Mouse (Mus musculus) intestine, postnatal 0 days (tissue): ENCODE measurements around the gene Tmem131. TPM values are rescaled to one million over a fixed set of nuclear protein-coding genes. Genes with fewer than 3 reads are reported as not detected.

Experiments
- ATAC-seq: fragments of 200-750 bp; cut with Nextera tagmentation; 2 replicates; pipeline ENCODE4 v1.8.0; 2017; ENCODE audit warnings: mild to moderate bottlenecking, moderate TSS enrichment, moderate library complexity
- H3K27ac ChIP-seq: fragments of 300-500 bp; sonication (generic); 2 replicates; pipeline ENCODE4 v1.5.1; 2014; ENCODE audit warnings: mild to moderate bottlenecking, low read depth, low read length, moderate library complexity
- H3K27me3 ChIP-seq: fragments of 300-500 bp; sonication (generic); replicated peaks from 2 replicates; pipeline ENCODE4 v1.6.1; 2014; ENCODE audit warnings: low read length, mixed read lengths; ENCODE audit not compliant: control insufficient read depth, insufficient read depth
- H3K36me3 ChIP-seq: fragments of 300-500 bp; sonication (generic); 2 replicates; pipeline ENCODE4 v1.6.1; 2014; ENCODE audit warnings: mild to moderate bottlenecking, moderate library complexity; ENCODE audit not compliant: control insufficient read depth, insufficient read depth
- H3K4me1 ChIP-seq: fragments of 300-500 bp; sonication (generic); replicated peaks from 2 replicates; pipeline ENCODE4 v1.6.1; 2014; ENCODE audit warnings: antibody characterized with exemption, low read length, mixed read lengths; ENCODE audit not compliant: control insufficient read depth, insufficient read depth
- H3K4me2 ChIP-seq: fragments of 300-500 bp; sonication (generic); replicated peaks from 2 replicates; pipeline ENCODE4 v1.6.1; 2014; ENCODE audit warnings: low read depth, mild to moderate bottlenecking, moderate library complexity
- H3K4me3 ChIP-seq: fragments of 300-500 bp; sonication (generic); 2 replicates; pipeline ENCODE4 v1.5.1; 2014; ENCODE audit warnings: low read depth, low read length
- H3K9ac ChIP-seq: fragments of 300-500 bp; sonication (generic); 2 replicates; pipeline ENCODE4 v1.6.1; 2014; ENCODE audit warnings: mild to moderate bottlenecking, low read depth, low read length
- H3K9me3 ChIP-seq: fragments of 300-500 bp; sonication (generic); 2 replicates; pipeline ENCODE4 v1.6.1; 2016; ENCODE audit warnings: mixed run types; ENCODE audit not compliant: control insufficient read depth
- CTCF ChIP-seq: sonication (generic); IDR thresholded peaks from 2 replicates; pipeline ENCODE4 v1.5.1; 2016; ENCODE audit warnings: low read depth, mild to moderate bottlenecking, control low read depth, antibody characterized with exemption, moderate library complexity
- WGBS: fragments of 180-500 bp; shearing (Covaris S2); extraction: QIAGEN DNeasy Blood & Tissue Kit; methylation state at CpG from one replicate; pipeline ENCODE4 v1.1.7; 2014; 5-methylcytosine and 5-hydroxymethylcytosine counted together
- polyA plus RNA-seq: library from polyadenylated mRNA; unstranded; fragments of >200 nt; fragmentation: Nextera tagmentation; extraction: Ambion mirVana; gene quantifications from 2 replicates; pipeline ENCODE4 v1.2.1, GENCODE M21; 2015

The Tmem131 gene
- polyA plus RNA-seq, 1 experiment from 2014 or later: 10.6 TPM

DNA sequence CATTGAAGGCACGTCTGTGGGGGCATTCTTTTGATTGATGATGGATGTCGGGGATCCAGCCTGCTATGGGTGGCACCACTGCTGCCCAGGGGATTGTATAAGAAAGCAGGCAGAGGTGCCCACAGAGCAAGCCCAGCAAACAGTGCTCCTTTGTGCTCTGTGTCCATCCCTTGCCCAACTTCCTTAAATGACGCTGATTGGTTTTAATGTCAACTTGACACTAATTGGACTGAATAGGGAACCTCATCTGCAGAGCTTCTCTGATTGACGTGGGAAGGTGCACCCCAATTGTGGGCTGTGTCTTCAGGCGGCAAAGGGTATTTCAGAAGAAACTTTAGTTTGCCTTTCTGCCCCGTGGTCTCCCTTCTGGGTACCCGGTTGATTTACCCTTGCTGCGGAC, 154.1 kb downstream of the Tmem131 start:
- Histone ChIP-seq H3K4me2 (no peak overlapping the region), H3K4me1 (no peaks in the 10 kb centered on the region; the same call in 1 of the 2 replicates), H3K27ac (no peak overlapping the region), H3K27me3 (no peaks in the 10 kb centered on the region), H3K9me3 (no peaks in the 10 kb centered on the region), H3K9ac (no peak overlapping the region), H3K36me3 (peaks cover 37% of the 10 kb centered on the region), H3K4me3 (no peak overlapping the region)
- WGBS: 79% methylated on average over 8 of the region's 8 CpGs
- no peak for TF ChIP-seq CTCF
- ATAC-seq: no peak

DNA sequence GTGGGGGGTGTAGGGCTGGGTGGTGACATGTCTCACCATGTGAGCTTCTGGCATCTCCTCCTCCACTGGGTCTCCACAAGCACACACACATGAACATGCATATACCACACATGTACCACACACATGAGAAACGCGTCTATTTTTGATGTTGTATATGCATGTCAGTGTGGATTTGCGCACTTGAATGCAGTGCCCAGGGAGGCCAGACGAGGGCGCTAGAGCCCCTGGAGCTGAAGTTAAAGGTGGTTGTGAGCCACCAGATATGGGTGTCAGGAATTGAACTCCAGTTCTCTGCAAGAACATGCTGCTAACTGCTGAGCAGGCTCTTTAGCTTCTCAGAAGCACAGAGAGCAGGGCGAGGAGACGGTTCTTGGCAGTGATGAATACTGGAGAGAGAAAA, 157.1 kb downstream of the Tmem131 start:
- no peak overlapping the region for H3K27ac ChIP-seq
- H3K9ac ChIP-seq: no peak overlapping the region
- H3K4me2 ChIP-seq: no peak overlapping the region
- no peaks in the 10 kb centered on the region for H3K9me3 ChIP-seq
- H3K27me3 ChIP-seq: no peaks in the 10 kb centered on the region
- WGBS: 87% methylated on average over 7 of the region's 7 CpGs
- no peak for ATAC-seq
- no peaks in the 10 kb centered on the region; the same call in 1 of the 2 replicates for H3K4me1 ChIP-seq
- peak; percentile 48 for TF ChIP-seq CTCF
- H3K4me3 ChIP-seq: no peak overlapping the region
- peaks cover 9% of the 10 kb centered on the region; the same call in 1 of the 2 replicates for H3K36me3 ChIP-seq

DNA sequence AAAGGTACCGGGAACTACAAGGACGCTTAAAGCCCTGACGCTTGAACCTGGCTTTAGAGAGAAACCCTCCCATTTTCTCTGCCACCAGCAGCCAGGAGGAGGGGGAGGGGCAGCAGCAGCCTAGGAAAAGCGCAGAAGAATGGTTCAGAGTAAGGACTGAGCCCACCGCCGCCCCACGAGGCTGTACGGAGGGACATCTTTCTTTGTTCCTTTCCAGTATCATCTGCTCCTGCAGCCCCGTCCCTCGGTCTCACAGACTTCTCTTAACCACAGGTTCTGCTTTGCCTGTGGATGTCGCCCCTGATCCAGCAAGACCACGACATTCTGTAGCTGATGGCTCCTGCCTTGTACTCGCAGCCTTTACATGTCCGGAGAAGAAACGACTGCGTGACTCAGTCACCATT, 158.2 kb downstream of the Tmem131 start:
- H3K36me3 ChIP-seq: no peaks in the 10 kb centered on the region
- peak; percentile 53 for TF ChIP-seq CTCF
- H3K4me2 ChIP-seq: peak overlapping the region; percentile 92
- H3K9ac ChIP-seq: peak overlapping the region; percentile 34; the same call in 1 of the 2 replicates
- no peaks in the 10 kb centered on the region; the same call in 1 of the 2 replicates for H3K4me1 ChIP-seq
- 2% methylated on average over 16 of the region's 16 CpGs for WGBS
- no peaks in the 10 kb centered on the region for H3K27me3 ChIP-seq
- H3K9me3 ChIP-seq: no peaks in the 10 kb centered on the region
- H3K27ac ChIP-seq: no peak overlapping the region
- peak overlapping the region; percentile 43 for H3K4me3 ChIP-seq
- no peak for ATAC-seq

DNA sequence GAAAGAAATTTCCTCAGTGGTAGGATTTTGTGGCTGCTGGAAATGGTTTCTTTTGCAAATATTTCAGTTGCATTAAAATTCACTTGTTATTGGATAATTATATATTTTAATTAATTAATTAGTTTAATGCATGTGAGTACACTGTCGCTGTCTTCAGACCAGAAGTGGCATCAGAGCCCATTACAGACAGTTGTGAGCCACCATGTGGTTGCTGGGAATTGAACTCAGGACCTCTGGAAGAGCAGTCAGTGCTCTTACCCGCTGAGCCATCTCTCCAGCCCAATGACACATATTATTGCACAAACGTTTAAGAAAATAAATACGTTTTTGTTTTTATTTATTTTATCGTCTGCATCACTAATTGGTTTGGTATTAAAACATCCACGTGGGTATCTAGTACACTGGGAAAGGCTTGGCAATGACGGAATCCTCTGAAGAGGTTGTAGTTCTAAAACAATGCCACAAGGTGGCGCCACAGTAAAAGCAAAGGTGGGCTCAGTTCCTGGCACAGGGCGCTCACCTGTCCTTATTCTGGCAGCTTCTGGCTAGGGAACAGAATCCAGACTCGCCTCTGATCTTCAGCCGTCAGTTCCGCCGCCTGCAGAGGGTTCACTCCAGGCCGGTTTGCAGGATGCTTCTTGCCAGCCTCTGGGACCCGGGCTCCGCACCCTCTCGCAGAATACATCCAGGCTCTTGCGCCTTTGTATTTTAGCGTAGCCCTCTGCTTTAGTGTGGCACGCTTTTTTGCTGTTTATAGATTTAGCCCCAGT, 158.9 kb downstream of the Tmem131 start:
- no peak overlapping the region for H3K27ac ChIP-seq
- TF ChIP-seq CTCF: peak; percentile 91
- no peaks in the 10 kb centered on the region for H3K9me3 ChIP-seq
- H3K9ac ChIP-seq: 0 out of 2 replicates have a peak overlapping the region, but pooled peaks have one; percentile 34
- 5% methylated on average over 20 of the region's 20 CpGs for WGBS
- peak overlapping the region; percentile 92 for H3K4me2 ChIP-seq
- H3K4me1 ChIP-seq: no peaks in the 10 kb centered on the region; the same call in 1 of the 2 replicates
- peak overlapping the region; percentile 43 for H3K4me3 ChIP-seq
- ATAC-seq: peak; percentile 61
- H3K36me3 ChIP-seq: no peaks in the 10 kb centered on the region
- H3K27me3 ChIP-seq: no peaks in the 10 kb centered on the region

GRCm38 (mm10) chr1:36782476-36782875, 161.0 kb downstream of the Tmem131 start:
- Histone ChIP-seq H3K27ac (no peak overlapping the region), H3K9ac (no peak overlapping the region), H3K36me3 (no peaks in the 10 kb centered on the region), H3K4me1 (no peaks in the 10 kb centered on the region; the same call in 1 of the 2 replicates), H3K9me3 (no peaks in the 10 kb centered on the region), H3K4me2 (no peak overlapping the region), H3K27me3 (no peaks in the 10 kb centered on the region), H3K4me3 (no peak overlapping the region)
- WGBS: 68% methylated on average over 11 of the region's 11 CpGs
- ATAC-seq: no peak
- TF ChIP-seq CTCF: peak; percentile 19; the same call in 1 of the 2 replicates

DNA sequence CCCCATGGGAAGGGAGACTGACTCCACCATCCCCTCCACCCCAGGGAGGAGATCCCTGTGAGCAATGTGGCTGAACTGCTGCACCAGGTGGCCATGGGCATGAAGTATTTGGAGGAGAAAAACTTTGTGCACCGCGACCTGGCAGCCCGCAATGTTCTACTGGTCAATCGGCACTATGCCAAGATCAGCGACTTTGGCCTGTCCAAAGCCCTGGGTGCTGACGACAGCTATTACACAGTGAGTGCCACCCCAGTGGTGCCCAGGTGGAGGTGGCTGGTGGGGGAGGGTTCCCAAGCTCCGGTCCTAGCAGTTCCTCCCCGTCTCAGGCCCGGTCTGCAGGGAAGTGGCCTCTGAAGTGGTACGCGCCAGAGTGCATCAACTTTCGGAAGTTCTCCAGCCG, 162.7 kb downstream of the Tmem131 start:
- ATAC-seq: no peak
- Histone ChIP-seq H3K36me3 (no peaks in the 10 kb centered on the region), H3K4me2 (no peak overlapping the region), H3K27me3 (no peaks in the 10 kb centered on the region), H3K4me3 (no peak overlapping the region), H3K9ac (no peak overlapping the region), H3K9me3 (no peaks in the 10 kb centered on the region), H3K4me1 (no peaks in the 10 kb centered on the region; the same call in 1 of the 2 replicates), H3K27ac (no peak overlapping the region)
- WGBS: 86% methylated on average over 13 of the region's 13 CpGs
- TF ChIP-seq CTCF: no peak
